Mouse (Mus musculus): ENCODE data around the gene Des. TPM values are rescaled to one million over a fixed set of nuclear protein-coding genes. Genes with fewer than 3 reads are reported as not detected.

Gene Des
- total RNA-seq, 4 experiments from 2014 or later, result 0.89 to 2.9 (median 1.8) TPM

- no peak for DNase-seq (ENCODE audit: low spot score in 2 of 2)
Observed at GRCm38 (mm10) chr1:75345036-75345935, 14.8 kb upstream of the Des start.

- no peak for DNase-seq (ENCODE audit: low spot score in 2 of 2)
Observed at GRCm38 (mm10) chr1:75347279-75347678, 12.8 kb upstream of the Des start.

- no peak for DNase-seq (ENCODE audit: low spot score in 2 of 2)
Observed at GRCm38 (mm10) chr1:75349275-75349674, 10.9 kb upstream of the Des start.

GRCm38 (mm10) chr1:75357261-75357660, 2.9 kb upstream of the Des start:
- no peak for DNase-seq (ENCODE audit: low spot score in 2 of 2)

GRCm38 (mm10) chr1:75358009-75358408, 2.1 kb upstream of the Des start:
- no peak for DNase-seq (ENCODE audit: low spot score in 2 of 2)

GRCm38 (mm10) chr1:75359346-75359745, 783 bp upstream of the Des start:
- peak in 1 of 2 experiments; percentile 72 for DNase-seq (ENCODE audit: low spot score in 2 of 2)

- no peak for DNase-seq (ENCODE audit: low spot score in 2 of 2)
Observed at GRCm38 (mm10) chr1:75361123-75361522, 994 bp downstream of the Des start.

- no peak for DNase-seq (ENCODE audit: low spot score in 2 of 2)
Observed at GRCm38 (mm10) chr1:75361750-75362149, 1.6 kb downstream of the Des start.

- no peak for DNase-seq (ENCODE audit: low spot score in 2 of 2)
Observed at GRCm38 (mm10) chr1:75363868-75364267, 3.7 kb downstream of the Des start.

GRCm38 (mm10) chr1:75365510-75366137, 5.5 kb downstream of the Des start:
- no peak for DNase-seq (ENCODE audit: low spot score in 2 of 2)

GRCm38 (mm10) chr1:75369360-75369983, 9.3 kb downstream of the Des start:
- no peak for DNase-seq (ENCODE audit: low spot score in 2 of 2)

- no peak for DNase-seq (ENCODE audit: low spot score in 2 of 2)
Observed at GRCm38 (mm10) chr1:75369984-75370660, 10.0 kb downstream of the Des start.

GRCm38 (mm10) chr1:75371317-75372095, 11.4 kb downstream of the Des start:
- DNase-seq (ENCODE audit: low spot score in 2 of 2), result no peak

- DNase-seq (ENCODE audit: low spot score in 2 of 2), result no peak
Observed at GRCm38 (mm10) chr1:75372450-75372849, 12.3 kb downstream of the Des start.

GRCm38 (mm10) chr1:75373276-75373675, 13.1 kb downstream of the Des start:
- DNase-seq (ENCODE audit: low spot score in 2 of 2), result no peak

GRCm38 (mm10) chr1:75374950-75375936, 15.1 kb downstream of the Des start, which contains the start of gene Speg:
TSS of gene Speg (plus strand) at chr1:75375297.
- no peak for DNase-seq (ENCODE audit: low spot score in 2 of 2)

- DNase-seq (ENCODE audit: low spot score in 2 of 2), result no peak
Observed at GRCm38 (mm10) chr1:75379196-75379595, 19.1 kb downstream of the Des start.

- DNase-seq (ENCODE audit: low spot score in 2 of 2), result no peak
Observed at GRCm38 (mm10) chr1:75379931-75380330, 19.8 kb downstream of the Des start.

GRCm38 (mm10) chr1:75380951-75381350, 20.8 kb downstream of the Des start:
- DNase-seq (ENCODE audit: low spot score in 2 of 2), result no peak
